Mouse (Mus musculus) heart, embryonic 13.5 days (tissue): ENCODE results near the gene Abcb4. TPM values are rescaled to one million over a fixed set of nuclear protein-coding genes. Genes with fewer than 3 reads are reported as not detected.
"Not testable (repeated sequence)": the region's sequence is repeated elsewhere in the genome, so short reads cannot be mapped to it uniquely, and the experiment has no call there.

Source experiments
- ATAC-seq: fragments of 200-750 bp; cut with Nextera tagmentation; 2 replicates; pipeline ENCODE4 v1.8.0; 2017; ENCODE audit warnings: moderate TSS enrichment; ENCODE audit not compliant: insufficient number of reproducible peaks, low FRiP score, low TSS enrichment; ENCODE audit errors: extremely low read depth
- H3K27ac ChIP-seq: fragments of 300-500 bp; sonication (generic); replicated peaks from 2 replicates; pipeline ENCODE4 v1.5.1; 2015; ENCODE audit warnings: moderate library complexity, mild to moderate bottlenecking, inconsistent platforms
- H3K27me3 ChIP-seq: fragments of 300-500 bp; sonication (generic); replicated peaks from 2 replicates; pipeline ENCODE4 v1.6.1; 2015; ENCODE audit warnings: mild to moderate bottlenecking, inconsistent platforms
- H3K36me3 ChIP-seq: fragments of 300-500 bp; sonication (generic); 2 replicates; pipeline ENCODE4 v1.6.1; 2015; ENCODE audit warnings: mild to moderate bottlenecking, inconsistent platforms
- H3K4me1 ChIP-seq: fragments of 300-500 bp; sonication (generic); 2 replicates; pipeline ENCODE4 v1.6.1; 2015; ENCODE audit warnings: inconsistent platforms
- H3K4me2 ChIP-seq: fragments of 300-500 bp; sonication (generic); 2 replicates; pipeline ENCODE4 v1.6.1; 2015; ENCODE audit warnings: inconsistent platforms, mild to moderate bottlenecking, moderate library complexity
- H3K4me3 ChIP-seq: fragments of 300-500 bp; sonication (generic); 2 replicates; pipeline ENCODE4 v1.5.1; 2015; ENCODE audit warnings: moderate library complexity, mild to moderate bottlenecking, inconsistent platforms
- H3K9ac ChIP-seq: fragments of 300-500 bp; sonication (generic); 2 replicates; pipeline ENCODE4 v1.6.1; 2015; ENCODE audit warnings: inconsistent platforms, mild to moderate bottlenecking, moderate library complexity
- H3K9me3 ChIP-seq: fragments of 300-500 bp; sonication (generic); 2 replicates; pipeline ENCODE4 v1.6.1; 2016; ENCODE audit warnings: inconsistent platforms
- WGBS: fragments of 180-500 bp; shearing (Covaris S2); methylation state at CpG from one replicate; pipeline ENCODE4 v1.1.7; 2015; ENCODE audit warnings: mixed read lengths; 5-methylcytosine and 5-hydroxymethylcytosine counted together
- polyA plus RNA-seq: library from polyadenylated mRNA; unstranded; fragments of >200 nt; fragmentation: Nextera tagmentation; extraction: Ambion mirVana; gene quantifications from 2 replicates; pipeline ENCODE4 v1.2.1, GENCODE M21; 2015

Abcb4 gene
- 0.36 and 1.1 TPM in 2 replicates for polyA plus RNA-seq

- ATAC-seq: no peak; the same call in 1 of the 2 replicates
- peak within 1 kb of the TSS; percentile 73 for H3K9ac ChIP-seq
- H3K4me3 ChIP-seq: peak within 1 kb of the TSS; percentile 61
- H3K36me3 ChIP-seq: no peaks in the 10 kb centered on the region
- H3K27me3 ChIP-seq: peaks cover 40% of the 10 kb centered on the region; the same call in 1 of the 2 replicates
- under 1% methylated on average over 65 of the region's 65 CpGs for WGBS
- H3K27ac ChIP-seq: no peak within 1 kb of the TSS
- peaks cover 9% of the 10 kb centered on the region for H3K4me1 ChIP-seq
- peak within 1 kb of the TSS; percentile 85 for H3K4me2 ChIP-seq
- peaks cover 7% of the 10 kb centered on the region; the same call in 1 of the 2 replicates for H3K9me3 ChIP-seq
Observed at GRCm38 (mm10) chr5:8893300-8894103, at the start of gene Abcb4. Gene Abcb4, plus strand, starts transcription at chr5:8893717.

- not testable (repeated sequence) for H3K36me3 ChIP-seq, H3K4me3 ChIP-seq, H3K27me3 ChIP-seq, H3K27ac ChIP-seq, ATAC-seq, H3K9me3 ChIP-seq, H3K9ac ChIP-seq, H3K4me1 ChIP-seq, H3K4me2 ChIP-seq
- WGBS: 62% methylated on average over 7 of the region's 9 CpGs
Observed at GRCm38 (mm10) chr5:8848607-8849575, 44.6 kb upstream of the Abcb4 start.

GRCm38 (mm10) chr5:8850851-8851250, 42.7 kb upstream of the Abcb4 start:
- Histone ChIP-seq H3K4me2 (no peak overlapping the region), H3K4me1 (no peaks in the 10 kb centered on the region), H3K27me3 (no peaks in the 10 kb centered on the region), H3K9me3 (no peaks in the 10 kb centered on the region), H3K4me3 (no peak overlapping the region), H3K9ac (no peak overlapping the region), H3K27ac (no peak overlapping the region), H3K36me3 (no peaks in the 10 kb centered on the region)
- WGBS: 68% methylated on average over 4 of the region's 4 CpGs
- ATAC-seq: no peak

- ATAC-seq: no peak
Observed at GRCm38 (mm10) chr5:8857201-8857600, 36.3 kb upstream of the Abcb4 start.

GRCm38 (mm10) chr5:8861811-8862210, 31.7 kb upstream of the Abcb4 start:
- H3K4me1 ChIP-seq: no peaks in the 10 kb centered on the region
- H3K27ac ChIP-seq: no peak overlapping the region
- H3K4me3 ChIP-seq: no peak overlapping the region
- H3K27me3 ChIP-seq: no peaks in the 10 kb centered on the region
- H3K9ac ChIP-seq: no peak overlapping the region
- ATAC-seq: no peak
- no peaks in the 10 kb centered on the region for H3K9me3 ChIP-seq
- H3K36me3 ChIP-seq: no peaks in the 10 kb centered on the region
- 74% methylated on average over 1 of the region's 1 CpGs for WGBS
- H3K4me2 ChIP-seq: no peak overlapping the region

More at GRCm38 (mm10) chr5:8857201-8857600, 36.3 kb upstream of the Abcb4 start:
- Histone ChIP-seq H3K36me3 (no peaks in the 10 kb centered on the region), H3K4me3 (no peak overlapping the region), H3K4me2 (no peak overlapping the region), H3K27me3 (no peaks in the 10 kb centered on the region), H3K9ac (no peak overlapping the region), H3K27ac (no peak overlapping the region), H3K9me3 (no peaks in the 10 kb centered on the region), H3K4me1 (no peaks in the 10 kb centered on the region)
- 58% methylated on average over 6 of the region's 6 CpGs for WGBS

- Histone ChIP-seq H3K9me3 (no peaks in the 10 kb centered on the region), H3K27me3 (no peaks in the 10 kb centered on the region), H3K4me3 (no peak overlapping the region), H3K36me3 (no peaks in the 10 kb centered on the region), H3K9ac (no peak overlapping the region), H3K27ac (no peak overlapping the region), H3K4me1 (no peaks in the 10 kb centered on the region), H3K4me2 (no peak overlapping the region)
- 57% methylated on average over 14 of the region's 14 CpGs for WGBS
- ATAC-seq: no peak
Observed at GRCm38 (mm10) chr5:8863580-8864337, 29.8 kb upstream of the Abcb4 start.

- not testable (repeated sequence) for H3K4me1 ChIP-seq, H3K36me3 ChIP-seq, H3K4me2 ChIP-seq, H3K9ac ChIP-seq, H3K27me3 ChIP-seq, H3K27ac ChIP-seq, H3K9me3 ChIP-seq, H3K4me3 ChIP-seq, ATAC-seq
- 88% methylated on average over 11 of the region's 11 CpGs for WGBS
Observed at GRCm38 (mm10) chr5:8865630-8866029, 27.9 kb upstream of the Abcb4 start.

- Histone ChIP-seq H3K4me3 (no peak overlapping the region), H3K9me3 (no peaks in the 10 kb centered on the region), H3K36me3 (no peaks in the 10 kb centered on the region), H3K27me3 (no peaks in the 10 kb centered on the region), H3K4me2 (no peak overlapping the region), H3K9ac (no peak overlapping the region), H3K4me1 (no peaks in the 10 kb centered on the region), H3K27ac (no peak overlapping the region)
- WGBS: 71% methylated on average over 5 of the region's 5 CpGs
- no peak for ATAC-seq
Observed at GRCm38 (mm10) chr5:8866366-8866765, 27.2 kb upstream of the Abcb4 start.

- ATAC-seq: no peak
- Histone ChIP-seq H3K27ac (no peak overlapping the region), H3K36me3 (no peaks in the 10 kb centered on the region), H3K27me3 (no peaks in the 10 kb centered on the region), H3K4me2 (no peak overlapping the region), H3K4me3 (no peak overlapping the region), H3K9me3 (no peaks in the 10 kb centered on the region), H3K9ac (no peak overlapping the region), H3K4me1 (no peaks in the 10 kb centered on the region)
- 9% methylated on average over 1 of the region's 1 CpGs for WGBS
Observed at GRCm38 (mm10) chr5:8868019-8868418, 25.5 kb upstream of the Abcb4 start.

GRCm38 (mm10) chr5:8872979-8873915, 20.3 kb upstream of the Abcb4 start:
- no peak for ATAC-seq
- H3K4me1 ChIP-seq: no peaks in the 10 kb centered on the region
- no peak overlapping the region for H3K4me2 ChIP-seq
- H3K27ac ChIP-seq: no peak overlapping the region
- no peak overlapping the region for H3K4me3 ChIP-seq
- no peaks in the 10 kb centered on the region for H3K36me3 ChIP-seq
- no peaks in the 10 kb centered on the region for H3K27me3 ChIP-seq
- WGBS: 77% methylated on average over 6 of the region's 6 CpGs
- no peak overlapping the region for H3K9ac ChIP-seq
- H3K9me3 ChIP-seq: no peaks in the 10 kb centered on the region
